Mouse (Mus musculus): ENCODE results near the gene Otop2. TPM values are rescaled to one million over a fixed set of nuclear protein-coding genes. Genes with fewer than 3 reads are reported as not detected.

The Otop2 gene
- polyA plus RNA-seq, 1 experiment from 2014 or later: not detected

GRCm38 (mm10) chr11:115300745-115301144 lies 6.2 kb upstream of the Otop2 start:
- peaks cover 4% of the 10 kb centered on the region; the same call in 1 of the 2 replicates for H3K4me1 ChIP-seq (ENCODE audit: control insufficient read depth, insufficient read depth, low read length)
- no peaks in the 10 kb centered on the region for H3K9me3 ChIP-seq (replicated peaks; ENCODE audit: control insufficient read depth, low read length)
- H3K4me3 ChIP-seq (ENCODE audit: low read depth, low read length): no peak overlapping the region
- H3K4me2 ChIP-seq: no peak overlapping the region
- H3K27ac ChIP-seq (ENCODE audit: low read depth, low read length): no peak overlapping the region
- no peak for ATAC-seq (replicated peaks; ENCODE audit: insufficient number of reproducible peaks, low FRiP score, low TSS enrichment)
- H3K27me3 ChIP-seq (ENCODE audit: control insufficient read depth, insufficient read depth, low read length): peaks cover 33% of the 10 kb centered on the region
- H3K36me3 ChIP-seq (ENCODE audit: control insufficient read depth, insufficient read depth, low read length): no peaks in the 10 kb centered on the region
- WGBS (ENCODE audit: insufficient replicate concordance): 72% methylated on average over 4 of the region's 4 CpGs
- no peak overlapping the region for H3K9ac ChIP-seq (ENCODE audit: low read depth, low read length)

GRCm38 (mm10) chr11:115301351-115301750 lies 5.6 kb upstream of the Otop2 start:
- H3K4me2 ChIP-seq: no peak overlapping the region
- no peaks in the 10 kb centered on the region for H3K36me3 ChIP-seq (ENCODE audit: control insufficient read depth, insufficient read depth, low read length)
- peaks cover 30% of the 10 kb centered on the region for H3K27me3 ChIP-seq (ENCODE audit: control insufficient read depth, insufficient read depth, low read length)
- no peak overlapping the region for H3K9ac ChIP-seq (ENCODE audit: low read depth, low read length)
- 78% methylated on average over 2 of the region's 2 CpGs for WGBS (ENCODE audit: insufficient replicate concordance)
- no peak for ATAC-seq (replicated peaks; ENCODE audit: insufficient number of reproducible peaks, low FRiP score, low TSS enrichment)
- no peaks in the 10 kb centered on the region for H3K9me3 ChIP-seq (replicated peaks; ENCODE audit: control insufficient read depth, low read length)
- no peak overlapping the region for H3K27ac ChIP-seq (ENCODE audit: low read depth, low read length)
- H3K4me3 ChIP-seq (ENCODE audit: low read depth, low read length): no peak overlapping the region
- H3K4me1 ChIP-seq (ENCODE audit: control insufficient read depth, insufficient read depth, low read length): peaks cover 7% of the 10 kb centered on the region

- Histone ChIP-seq H3K4me3 (ENCODE audit: low read depth, low read length) (no peak overlapping the region), H3K9me3 (replicated peaks; ENCODE audit: control insufficient read depth, low read length) (no peaks in the 10 kb centered on the region), H3K27ac (ENCODE audit: low read depth, low read length) (no peak overlapping the region), H3K9ac (ENCODE audit: low read depth, low read length) (no peak overlapping the region), H3K4me1 (ENCODE audit: control insufficient read depth, insufficient read depth, low read length) (peaks cover 3% of the 10 kb centered on the region), H3K27me3 (ENCODE audit: control insufficient read depth, insufficient read depth, low read length) (peaks cover 16% of the 10 kb centered on the region), H3K36me3 (ENCODE audit: control insufficient read depth, insufficient read depth, low read length) (no peaks in the 10 kb centered on the region), H3K4me2 (no peak overlapping the region)
- no peak for ATAC-seq (replicated peaks; ENCODE audit: insufficient number of reproducible peaks, low FRiP score, low TSS enrichment)
- 54% methylated on average over 8 of the region's 8 CpGs for WGBS (ENCODE audit: insufficient replicate concordance)
Observed at GRCm38 (mm10) chr11:115303167-115303566, 3.8 kb upstream of the Otop2 start.

GRCm38 (mm10) chr11:115308781-115309180 lies 1.8 kb downstream of the Otop2 start:
- H3K27me3 ChIP-seq (ENCODE audit: control insufficient read depth, insufficient read depth, low read length): peaks cover 10% of the 10 kb centered on the region
- no peak overlapping the region for H3K9ac ChIP-seq (ENCODE audit: low read depth, low read length)
- H3K4me1 ChIP-seq (ENCODE audit: control insufficient read depth, insufficient read depth, low read length): peaks cover 12% of the 10 kb centered on the region
- H3K9me3 ChIP-seq (replicated peaks; ENCODE audit: control insufficient read depth, low read length): no peaks in the 10 kb centered on the region
- no peak overlapping the region for H3K4me3 ChIP-seq (ENCODE audit: low read depth, low read length)
- no peak overlapping the region for H3K27ac ChIP-seq (ENCODE audit: low read depth, low read length)
- H3K4me2 ChIP-seq: no peak overlapping the region
- H3K36me3 ChIP-seq (ENCODE audit: control insufficient read depth, insufficient read depth, low read length): no peaks in the 10 kb centered on the region
- ATAC-seq (replicated peaks; ENCODE audit: insufficient number of reproducible peaks, low FRiP score, low TSS enrichment): no peak
- 55% methylated on average over 1 of the region's 1 CpGs for WGBS (ENCODE audit: insufficient replicate concordance)

- 46% methylated on average over 2 of the region's 2 CpGs for WGBS (ENCODE audit: insufficient replicate concordance)
- H3K9me3 ChIP-seq (replicated peaks; ENCODE audit: control insufficient read depth, low read length): no peaks in the 10 kb centered on the region
- H3K27ac ChIP-seq (ENCODE audit: low read depth, low read length): no peak overlapping the region
- H3K9ac ChIP-seq (ENCODE audit: low read depth, low read length): no peak overlapping the region
- no peak overlapping the region for H3K4me2 ChIP-seq
- peaks cover 61% of the 10 kb centered on the region for H3K27me3 ChIP-seq (ENCODE audit: control insufficient read depth, insufficient read depth, low read length)
- no peaks in the 10 kb centered on the region for H3K36me3 ChIP-seq (ENCODE audit: control insufficient read depth, insufficient read depth, low read length)
- no peak overlapping the region for H3K4me3 ChIP-seq (ENCODE audit: low read depth, low read length)
- no peak for ATAC-seq (replicated peaks; ENCODE audit: insufficient number of reproducible peaks, low FRiP score, low TSS enrichment)
- no peaks in the 10 kb centered on the region; the same call in 1 of the 2 replicates for H3K4me1 ChIP-seq (ENCODE audit: control insufficient read depth, insufficient read depth, low read length)
Observed at GRCm38 (mm10) chr11:115314249-115314648, 7.3 kb downstream of the Otop2 start.

GRCm38 (mm10) chr11:115317204-115317603 lies 10.2 kb downstream of the Otop2 start:
- Histone ChIP-seq H3K36me3 (ENCODE audit: control insufficient read depth, insufficient read depth, low read length) (no peaks in the 10 kb centered on the region), H3K27ac (ENCODE audit: low read depth, low read length) (no peak overlapping the region), H3K9me3 (replicated peaks; ENCODE audit: control insufficient read depth, low read length) (no peaks in the 10 kb centered on the region), H3K27me3 (ENCODE audit: control insufficient read depth, insufficient read depth, low read length) (peaks cover 90% of the 10 kb centered on the region), H3K4me3 (ENCODE audit: low read depth, low read length) (no peak overlapping the region), H3K4me2 (no peak overlapping the region), H3K4me1 (ENCODE audit: control insufficient read depth, insufficient read depth, low read length) (peaks cover 12% of the 10 kb centered on the region), H3K9ac (ENCODE audit: low read depth, low read length) (no peak overlapping the region)
- no peak for ATAC-seq (replicated peaks; ENCODE audit: insufficient number of reproducible peaks, low FRiP score, low TSS enrichment)
- 57% methylated on average over 7 of the region's 7 CpGs for WGBS (ENCODE audit: insufficient replicate concordance)

- ATAC-seq (replicated peaks; ENCODE audit: insufficient number of reproducible peaks, low FRiP score, low TSS enrichment): no peak
- WGBS (ENCODE audit: insufficient replicate concordance): 6% methylated on average over 63 of the region's 63 CpGs
- peaks cover 12% of the 10 kb centered on the region for H3K4me1 ChIP-seq (ENCODE audit: control insufficient read depth, insufficient read depth, low read length)
- H3K36me3 ChIP-seq (ENCODE audit: control insufficient read depth, insufficient read depth, low read length): no peaks in the 10 kb centered on the region
- peak overlapping the region; percentile 19 for H3K4me3 ChIP-seq (ENCODE audit: low read depth, low read length)
- H3K27ac ChIP-seq (ENCODE audit: low read depth, low read length): no peak overlapping the region
- H3K27me3 ChIP-seq (ENCODE audit: control insufficient read depth, insufficient read depth, low read length): peaks cover 94% of the 10 kb centered on the region
- H3K9ac ChIP-seq (ENCODE audit: low read depth, low read length): peak overlapping the region; percentile 28; the same call in 1 of the 2 replicates
- H3K9me3 ChIP-seq (replicated peaks; ENCODE audit: control insufficient read depth, low read length): no peaks in the 10 kb centered on the region
- peak overlapping the region; percentile 29 for H3K4me2 ChIP-seq
Observed at GRCm38 (mm10) chr11:115318245-115319027, 11.5 kb downstream of the Otop2 start.

- Histone ChIP-seq H3K27me3 (ENCODE audit: control insufficient read depth, insufficient read depth, low read length) (peaks cover 99% of the 10 kb centered on the region), H3K36me3 (ENCODE audit: control insufficient read depth, insufficient read depth, low read length) (no peaks in the 10 kb centered on the region), H3K4me2 (no peak overlapping the region), H3K9me3 (replicated peaks; ENCODE audit: control insufficient read depth, low read length) (no peaks in the 10 kb centered on the region), H3K4me1 (ENCODE audit: control insufficient read depth, insufficient read depth, low read length) (peaks cover 12% of the 10 kb centered on the region), H3K27ac (ENCODE audit: low read depth, low read length) (no peak overlapping the region), H3K4me3 (ENCODE audit: low read depth, low read length) (no peak overlapping the region), H3K9ac (ENCODE audit: low read depth, low read length) (no peak overlapping the region)
- WGBS (ENCODE audit: insufficient replicate concordance): 4% methylated on average over 18 of the region's 18 CpGs
- ATAC-seq (replicated peaks; ENCODE audit: insufficient number of reproducible peaks, low FRiP score, low TSS enrichment): no peak
Observed at GRCm38 (mm10) chr11:115319704-115320383, 12.9 kb downstream of the Otop2 start.

All from heart, embryonic 11.5 days (tissue).